8 mouse cellular contexts compared by ENCODE assay signal in the genomic region with DNA sequence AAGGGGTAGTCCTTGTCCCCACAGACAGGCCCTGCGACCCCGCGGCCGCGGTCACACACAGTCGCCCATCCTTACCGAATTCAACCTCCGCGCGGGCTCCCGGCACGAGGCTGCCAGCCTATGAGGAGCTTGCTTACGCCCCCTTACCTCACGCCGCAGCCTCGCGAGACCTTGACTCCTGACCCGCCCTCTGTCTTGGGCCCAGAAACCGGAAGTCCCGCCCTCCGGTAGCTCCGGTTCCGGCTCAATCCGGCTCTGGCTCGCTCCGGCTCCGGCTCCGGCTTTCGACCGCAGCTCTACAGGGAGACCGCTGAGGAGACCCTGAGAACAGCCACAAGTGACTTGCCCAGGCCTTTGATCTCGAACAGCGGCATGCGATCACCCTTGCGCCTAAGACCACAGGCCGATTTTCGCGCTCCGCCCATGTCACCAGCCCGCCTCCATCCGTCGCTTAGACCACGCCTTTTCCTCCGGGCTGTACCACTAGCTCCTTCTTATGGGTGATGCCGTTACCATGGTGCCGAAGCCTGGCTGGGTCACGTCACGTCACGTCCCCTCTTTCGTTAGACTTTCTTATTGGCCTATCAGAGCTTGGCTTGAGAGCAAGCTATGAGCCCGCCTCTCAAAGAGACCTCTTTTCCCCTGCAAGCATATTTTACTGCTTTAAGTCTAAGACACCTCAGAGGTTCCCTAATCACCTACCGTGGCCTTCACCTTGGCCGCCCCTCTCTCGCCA. TPM values are rescaled to one million over a fixed set of nuclear protein-coding genes. Genes with fewer than 3 reads are reported as not detected.
DNase-seq lines count a peak whose midpoint lies in the region; ATAC-seq lines count a peak whose summit lies in the region.

Gene Siah1b (minus strand): TSS at position 454 of the 736 bp plus-strand sequence.

- no peaks in the 10 kb centered on the region for H3K36me3 ChIP-seq in forebrain, embryonic 14.5 days (ENCODE audit: control insufficient read depth, insufficient read depth, low read length)
- no peaks in the 10 kb centered on the region for H3K36me3 ChIP-seq in neural tube, embryonic 15.5 days

- H3K9me3 ChIP-seq in forebrain, embryonic 14.5 days (replicated peaks; ENCODE audit: control insufficient read depth, low read length) = no peaks in the 10 kb centered on the region
- H3K9me3 ChIP-seq in neural tube, embryonic 15.5 days (replicated peaks) = no peaks in the 10 kb centered on the region

- peak within 1 kb of the TSS; percentile 70; the same call in 1 of the 2 replicates for H3K27ac ChIP-seq in forebrain, embryonic 14.5 days (ENCODE audit: low read depth, low read length)
- H3K27ac ChIP-seq in neural tube, embryonic 15.5 days (replicated peaks) = peak within 1 kb of the TSS; percentile 92

- no peaks in the 10 kb centered on the region for H3K27me3 ChIP-seq in forebrain, embryonic 14.5 days (replicated peaks; ENCODE audit: control insufficient read depth, insufficient read depth, low read length)
- H3K27me3 ChIP-seq in neural tube, embryonic 15.5 days (replicated peaks) = 0 out of 2 replicates have a peak, but pooled peaks cover 4% of the 10 kb centered on the region

- peak within 1 kb of the TSS; percentile 63 for H3K9ac ChIP-seq in forebrain, embryonic 14.5 days (ENCODE audit: low read length)
- peak within 1 kb of the TSS; percentile 58 for H3K9ac ChIP-seq in neural tube, embryonic 15.5 days (replicated peaks)

- peak; percentile 99 for ATAC-seq in forebrain, embryonic 14.5 days
- ATAC-seq in neural tube, embryonic 15.5 days (ENCODE audit: low FRiP score) = peak; percentile 100

- H3K4me1 ChIP-seq in forebrain, embryonic 14.5 days (ENCODE audit: control insufficient read depth, insufficient read depth, low read length) = no peaks in the 10 kb centered on the region
- peaks cover 6% of the 10 kb centered on the region for H3K4me1 ChIP-seq in neural tube, embryonic 15.5 days

- peak; percentile 95 for DNase-seq in ES-CJ7 (ENCODE audit: low read depth, low spot score)
- peak; percentile 91 for DNase-seq in cerebellum, adult 11 months
- DNase-seq in forebrain, embryonic 14.5 days (ENCODE audit: low spot score) = peak; percentile 97
- peak; percentile 89 for DNase-seq in heart, postnatal 14 days
- DNase-seq in layer of hippocampus, adult 11-12 months (ENCODE audit: low spot score) = peak; percentile 94
- DNase-seq in lung, adult 18-20 months = peak; percentile 93 to 95
- peak; percentile 94 for DNase-seq in testis, postnatal 14 days (ENCODE audit: low spot score)

- peak within 1 kb of the TSS; percentile 45 for H3K4me3 ChIP-seq in forebrain, embryonic 14.5 days (ENCODE audit: low read depth, low read length)
- H3K4me3 ChIP-seq in neural tube, embryonic 15.5 days (replicated peaks) = peak within 1 kb of the TSS; percentile 55

- 38% methylated on average over 54 of the region's 54 CpGs for WGBS in forebrain, embryonic 14.5 days
- 32% methylated on average over 54 of the region's 54 CpGs for WGBS in neural tube, embryonic 15.5 days

- intact Hi-C loops in heart, postnatal 14 days (cut with DNase I) = loop anchor here (10.0 kb wide), 1 partner anchor 349 kb away; no protein-coding TSS in a partner anchor

- H3K4me2 ChIP-seq in forebrain, embryonic 14.5 days (ENCODE audit: low read length) = peak within 1 kb of the TSS; percentile 58
- H3K4me2 ChIP-seq in neural tube, embryonic 15.5 days = peak within 1 kb of the TSS; percentile 81

RNA-seq across cellular contexts. Expression of gene Siah1b, which starts in this region (rescaled TPM):
- 25.4 and 27.7 TPM in 2 replicates for polyA plus RNA-seq in forebrain, embryonic 14.5 days (2014; fragmentation: Nextera tagmentation; extraction: Ambion mirVana)
- 1 to 10 TPM; 5.7 to 5.8 TPM for total RNA-seq in heart, postnatal 14 days (2021)
- polyA plus RNA-seq in neural tube, embryonic 15.5 days (2015; fragmentation: Nextera tagmentation; extraction: Ambion mirVana) = 16.9 and 18.1 TPM in 2 replicates

Comparison
In these comparisons a context has a peak if more than half of its experiments do, and no peak if none do; other contexts are left out.
1. Peak in every context shown above with its lines: DNase-seq, ATAC-seq, H3K4me3 ChIP-seq and H3K27ac ChIP-seq.